Mouse (Mus musculus) activated CD4-positive, CD25-positive, alpha-beta regulatory T cell (primary cell): ENCODE results near the gene Dbx1. TPM values are rescaled to one million over a fixed set of nuclear protein-coding genes. Genes with fewer than 3 reads are reported as not detected.

Experiments
- polyA plus RNA-seq, 2 experiments: library from polyadenylated mRNA; unstranded; fragments of 100-300 nt; shearing (Covaris generic); gene quantifications; one replicate each; pipeline ENCODE4 v1.2.1; 2017

The Dbx1 gene
- polyA plus RNA-seq = not detected

DNA sequence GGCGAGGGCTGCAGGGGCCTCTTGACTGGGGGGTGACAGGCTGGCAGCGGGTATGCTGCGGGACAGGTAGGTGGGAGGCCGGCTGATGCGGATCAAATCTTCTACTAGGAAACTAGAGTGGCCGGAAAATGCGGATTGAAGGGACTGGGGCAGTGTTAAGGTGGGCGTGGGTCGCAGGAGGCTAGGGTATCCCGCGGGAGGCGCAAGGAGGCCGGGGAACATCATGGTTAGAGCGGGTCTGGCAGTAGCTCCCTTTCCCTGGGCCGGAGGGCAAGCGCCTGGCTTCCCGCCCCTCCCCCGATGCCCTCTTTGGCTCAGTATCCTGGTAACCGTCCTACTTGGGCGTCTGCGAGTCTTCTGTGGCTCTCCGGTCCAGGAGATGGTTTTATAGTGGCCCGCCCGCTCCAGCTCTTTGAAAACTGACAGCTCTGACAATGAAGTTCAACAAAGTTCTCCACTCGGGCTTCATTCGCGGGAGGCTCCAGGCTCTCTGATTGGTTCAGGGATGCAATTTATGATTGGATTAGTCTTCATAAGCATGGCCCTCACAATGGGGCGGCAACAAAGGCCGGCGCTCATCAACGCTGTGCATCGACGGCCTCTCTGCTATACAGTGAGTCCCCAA, at the start of gene Dbx1:
TSS of gene Dbx1 (minus strand) at position 359 of the 625 bp plus-strand sequence.

Other genes starting within 250 kb of the Dbx1 start
- 10 to 100 TPM; 58.1 to 59.1 TPM for gene Htatip2, start 122.3 kb upstream of the Dbx1 start, polyA plus RNA-seq
- 10 to 100 TPM; 45.7 to 73.4 TPM for gene Prmt3, start 141.5 kb upstream of the Dbx1 start, polyA plus RNA-seq